In the genomic region with DNA sequence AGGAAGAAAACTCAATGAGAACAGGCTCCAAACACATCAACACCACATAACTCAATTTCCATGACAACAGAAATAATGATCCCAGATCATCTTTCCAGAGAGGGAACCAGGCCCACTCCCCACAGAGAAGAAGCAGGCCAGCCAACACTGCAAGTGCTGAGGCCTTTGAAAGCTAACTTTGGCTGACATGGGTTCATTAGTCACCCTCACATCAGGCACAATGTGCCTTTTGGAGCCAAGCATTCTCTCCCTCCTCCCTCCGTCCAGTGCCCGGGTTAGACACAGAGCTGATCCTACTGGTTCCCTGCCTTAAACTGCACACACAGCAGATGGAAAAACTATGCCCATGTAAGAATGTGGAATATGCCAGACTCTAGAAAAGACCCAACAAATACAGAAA, we compare ENCODE assay signal across 10 mouse cellular contexts. TPM values are rescaled to one million over a fixed set of nuclear protein-coding genes. Genes with fewer than 3 reads are reported as not detected.
DNase-seq lines count a peak whose midpoint lies in the region; ATAC-seq lines count a peak whose summit lies in the region.
"Had no signal": no experiment of that assay in that cellular context is flagged by ENCODE, and none has a peak within 500 bp of the region (broad histone marks: within the 10 kb centered on the region; RNA-seq: fewer than 3 reads in every experiment).

No protein-coding gene starts in this region.

- H3K36me3 ChIP-seq in hindbrain, embryonic 12.5 days = no peaks in the 10 kb centered on the region

- H3K9me3 ChIP-seq in hindbrain, embryonic 12.5 days (replicated peaks) = no peaks in the 10 kb centered on the region

- H3K27ac ChIP-seq in hindbrain, embryonic 12.5 days = no peak overlapping the region

- DNase-seq in cerebellum, adult 9-10 months = peak; percentile 43
- no peak for DNase-seq in cerebellum, adult 8-10 months
- DNase-seq in left cerebral cortex, postnatal 4 days = peak; percentile 75
- DNase-seq in left cerebral cortex, adult 18-20 months (ENCODE audit: low spot score in 2 of 2) = no peak
- DNase-seq in 3T3-L1 (ENCODE audit: low read depth, low spot score) = peak; percentile 37
- no peak for DNase-seq in layer of hippocampus, postnatal 10 days (ENCODE audit: low spot score in 2 of 2)
- DNase-seq in adrenal gland, adult 2 months = no peak
- DNase-seq: thymus, adult 2 months had no signal

- intact Hi-C loops in left cerebral cortex, postnatal 4 days (cut with DNase I) = no loop called here

- H3K9ac ChIP-seq in hindbrain, embryonic 12.5 days = no peak overlapping the region

- H3K27me3 ChIP-seq in hindbrain, embryonic 12.5 days = no peaks in the 10 kb centered on the region

- 26% methylated on average over 2 of the region's 2 CpGs for WGBS in hindbrain, embryonic 12.5 days

- H3K4me1 ChIP-seq in hindbrain, embryonic 12.5 days = peaks cover 6% of the 10 kb centered on the region; the same call in 1 of the 2 replicates

- no peak overlapping the region for H3K4me2 ChIP-seq in hindbrain, embryonic 12.5 days (replicated peaks)

- no peak overlapping the region for H3K4me3 ChIP-seq in hindbrain, embryonic 12.5 days

- ATAC-seq in hindbrain, embryonic 12.5 days (ENCODE audit: low FRiP score) = peak; percentile 60
- ATAC-seq: intestine, embryonic 16.5 days had no signal

RNA-seq across cellular contexts. Expression of a gene that starts 8.1 kb away (rescaled TPM):
- 10 to 100 TPM; 48.9 to 49.4 TPM for total RNA-seq in left cerebral cortex, postnatal 4 days (2021)
- 10 to 100 TPM; 37.0 to 37.5 TPM for total RNA-seq in left cerebral cortex, adult 18-20 months (2021)
- 44.8 and 48.9 TPM in 2 replicates for polyA plus RNA-seq in hindbrain, embryonic 12.5 days (2016; fragmentation: Nextera tagmentation; extraction: Ambion mirVana)
- total RNA-seq in layer of hippocampus, postnatal 10 days (2021) = 10 to 100 TPM; 38.2 to 40.4 TPM
- 10 to 100 TPM; 59.1 to 70.7 TPM for total RNA-seq in adrenal gland, adult 2 months (2021)
- polyA plus RNA-seq in adrenal gland, adult 2 months (2012; rRNA removed) = 31.5 and 38.3 TPM in 2 replicates

Comparison
In these comparisons a context has a peak if more than half of its experiments do, and no peak if none do; other contexts are left out.
1. DNase-seq: peak in cerebellum, adult 9-10 months (single experiment), left cerebral cortex, postnatal 4 days (single experiment) and 3T3-L1 (single experiment); none in cerebellum, adult 8-10 months (single experiment), left cerebral cortex, adult 18-20 months (0 of 2), layer of hippocampus, postnatal 10 days (0 of 2) and adrenal gland, adult 2 months (single experiment).